Mouse (Mus musculus): ENCODE results near the gene AL732309.1. TPM values are rescaled to one million over a fixed set of nuclear protein-coding genes. Genes with fewer than 3 reads are reported as not detected.
A peak's percentile ranks its signal among the peaks of the same experiment; 100 is the strongest.

The AL732309.1 gene
- polyA plus RNA-seq, 1 experiment from 2014 or later: 6.8 TPM

- H3K36me3 ChIP-seq: no peaks in the 10 kb centered on the region
- no peaks in the 10 kb centered on the region for H3K9me3 ChIP-seq
- no peak within 1 kb of the TSS for H3K27ac ChIP-seq (replicated peaks)
- peaks cover 5% of the 10 kb centered on the region; the same call in 1 of the 2 replicates for H3K27me3 ChIP-seq
- WGBS: 92% methylated on average over 3 of the region's 3 CpGs
- no peak within 1 kb of the TSS for H3K4me2 ChIP-seq (replicated peaks)
- ATAC-seq (replicated peaks): no peak
- no peaks in the 10 kb centered on the region for H3K4me1 ChIP-seq
- no peak within 1 kb of the TSS for H3K4me3 ChIP-seq
- H3K9ac ChIP-seq (replicated peaks): no peak within 1 kb of the TSS
Measured at GRCm38 (mm10) chr2:25234050-25234449, 12.6 kb downstream of the AL732309.1 start, which contains the start of gene Slc34a3. Slc34a3 (minus strand) TSS chr2:25234364.

- no peak overlapping the region for H3K4me3 ChIP-seq
- no peak for ATAC-seq (replicated peaks)
- H3K4me2 ChIP-seq (replicated peaks): no peak overlapping the region
- no peak overlapping the region for H3K27ac ChIP-seq (replicated peaks)
- H3K9me3 ChIP-seq: no peaks in the 10 kb centered on the region
- H3K27me3 ChIP-seq: peaks cover 5% of the 10 kb centered on the region; the same call in 1 of the 2 replicates
- 75% methylated on average over 4 of the region's 4 CpGs for WGBS
- no peak overlapping the region for H3K9ac ChIP-seq (replicated peaks)
- peaks cover 6% of the 10 kb centered on the region; the same call in 1 of the 2 replicates for H3K4me1 ChIP-seq
- no peaks in the 10 kb centered on the region for H3K36me3 ChIP-seq
Measured at GRCm38 (mm10) chr2:25233421-25233820, 13.2 kb downstream of the AL732309.1 start.

GRCm38 (mm10) chr2:25231038-25231437, 15.6 kb downstream of the AL732309.1 start:
- Histone ChIP-seq H3K27me3 (no peaks in the 10 kb centered on the region), H3K9me3 (no peaks in the 10 kb centered on the region), H3K36me3 (no peaks in the 10 kb centered on the region), H3K27ac (replicated peaks) (no peak overlapping the region), H3K4me1 (peaks cover 8% of the 10 kb centered on the region; the same call in 1 of the 2 replicates), H3K4me2 (replicated peaks) (no peak overlapping the region), H3K4me3 (no peak overlapping the region), H3K9ac (replicated peaks) (no peak overlapping the region)
- 53% methylated on average over 12 of the region's 12 CpGs for WGBS
- no peak for ATAC-seq (replicated peaks)

GRCm38 (mm10) chr2:25230581-25230980, 16.1 kb downstream of the AL732309.1 start:
- H3K4me3 ChIP-seq: no peak overlapping the region
- no peaks in the 10 kb centered on the region for H3K9me3 ChIP-seq
- H3K36me3 ChIP-seq: no peaks in the 10 kb centered on the region
- WGBS: 90% methylated on average over 7 of the region's 7 CpGs
- no peak overlapping the region for H3K4me2 ChIP-seq (replicated peaks)
- no peaks in the 10 kb centered on the region for H3K27me3 ChIP-seq
- no peak for ATAC-seq (replicated peaks)
- peaks cover 13% of the 10 kb centered on the region for H3K4me1 ChIP-seq
- H3K27ac ChIP-seq (replicated peaks): no peak overlapping the region
- H3K9ac ChIP-seq (replicated peaks): no peak overlapping the region

- no peak for ATAC-seq (replicated peaks)
- 82% methylated on average over 5 of the region's 5 CpGs for WGBS
- no peak overlapping the region for H3K4me2 ChIP-seq (replicated peaks)
- no peaks in the 10 kb centered on the region for H3K36me3 ChIP-seq
- H3K27me3 ChIP-seq: no peaks in the 10 kb centered on the region
- H3K9me3 ChIP-seq: no peaks in the 10 kb centered on the region
- no peak overlapping the region for H3K4me3 ChIP-seq
- no peak overlapping the region for H3K9ac ChIP-seq (replicated peaks)
- H3K4me1 ChIP-seq: peaks cover 17% of the 10 kb centered on the region
- H3K27ac ChIP-seq (replicated peaks): no peak overlapping the region
Measured at GRCm38 (mm10) chr2:25229582-25229981, 17.1 kb downstream of the AL732309.1 start.

GRCm38 (mm10) chr2:25228995-25229530, 17.6 kb downstream of the AL732309.1 start:
- Histone ChIP-seq H3K4me3 (no peak overlapping the region), H3K36me3 (no peaks in the 10 kb centered on the region), H3K4me1 (peaks cover 17% of the 10 kb centered on the region), H3K4me2 (replicated peaks) (peak overlapping the region; percentile 36; the same call in 1 of the 2 replicates), H3K9me3 (no peaks in the 10 kb centered on the region), H3K27me3 (no peaks in the 10 kb centered on the region), H3K27ac (replicated peaks) (0 out of 2 replicates have a peak overlapping the region, but pooled peaks have one; percentile 72), H3K9ac (replicated peaks) (no peak overlapping the region)
- ATAC-seq (replicated peaks): no peak
- 71% methylated on average over 6 of the region's 6 CpGs for WGBS

- H3K27ac ChIP-seq (replicated peaks): peak overlapping the region; percentile 72
- no peaks in the 10 kb centered on the region for H3K27me3 ChIP-seq
- peak overlapping the region; percentile 36 for H3K4me2 ChIP-seq (replicated peaks)
- H3K9me3 ChIP-seq: no peaks in the 10 kb centered on the region
- peak overlapping the region; percentile 26; the same call in 1 of the 2 replicates for H3K9ac ChIP-seq (replicated peaks)
- peak overlapping the region; percentile 16 for H3K4me3 ChIP-seq
- H3K4me1 ChIP-seq: peaks cover 21% of the 10 kb centered on the region
- H3K36me3 ChIP-seq: no peaks in the 10 kb centered on the region
- no peak for ATAC-seq (replicated peaks)
- under 1% methylated on average over 7 of the region's 7 CpGs for WGBS
Measured at GRCm38 (mm10) chr2:25228431-25228889, 18.2 kb downstream of the AL732309.1 start.

- Histone ChIP-seq H3K36me3 (no peaks in the 10 kb centered on the region), H3K4me1 (peaks cover 25% of the 10 kb centered on the region), H3K9me3 (no peaks in the 10 kb centered on the region), H3K4me2 (replicated peaks) (no peak overlapping the region), H3K9ac (replicated peaks) (no peak overlapping the region), H3K4me3 (no peak overlapping the region), H3K27ac (replicated peaks) (no peak overlapping the region), H3K27me3 (no peaks in the 10 kb centered on the region)
- 92% methylated on average over 4 of the region's 4 CpGs for WGBS
- no peak for ATAC-seq (replicated peaks)
Measured at GRCm38 (mm10) chr2:25227406-25227805, 19.3 kb downstream of the AL732309.1 start.

- Histone ChIP-seq H3K4me1 (peaks cover 25% of the 10 kb centered on the region), H3K27ac (replicated peaks) (no peak overlapping the region), H3K27me3 (no peaks in the 10 kb centered on the region), H3K36me3 (peaks cover 1% of the 10 kb centered on the region; the same call in 1 of the 2 replicates), H3K9me3 (no peaks in the 10 kb centered on the region), H3K9ac (replicated peaks) (no peak overlapping the region), H3K4me2 (replicated peaks) (no peak overlapping the region), H3K4me3 (no peak overlapping the region)
- no peak for ATAC-seq (replicated peaks)
- 87% methylated on average over 5 of the region's 5 CpGs for WGBS
Measured at GRCm38 (mm10) chr2:25226864-25227263, 19.8 kb downstream of the AL732309.1 start.

- ATAC-seq (replicated peaks): no peak
- Histone ChIP-seq H3K27ac (replicated peaks) (peak overlapping the region; percentile 99), H3K36me3 (peaks cover 4% of the 10 kb centered on the region; the same call in 1 of the 2 replicates), H3K4me2 (replicated peaks) (peak overlapping the region; percentile 45), H3K4me3 (peak overlapping the region; percentile 69; the same call in 1 of the 2 replicates), H3K27me3 (no peaks in the 10 kb centered on the region), H3K9ac (replicated peaks) (0 out of 2 replicates have a peak overlapping the region, but pooled peaks have one; percentile 69), H3K9me3 (no peaks in the 10 kb centered on the region), H3K4me1 (peaks cover 25% of the 10 kb centered on the region)
- WGBS: 77% methylated on average over 8 of the region's 8 CpGs
Measured at GRCm38 (mm10) chr2:25225811-25226379, 20.8 kb downstream of the AL732309.1 start.

GRCm38 (mm10) chr2:25224766-25225752, 21.6 kb downstream of the AL732309.1 start:
- ATAC-seq (replicated peaks): peak; percentile 98
- WGBS: 1% methylated on average over 41 of the region's 41 CpGs
- H3K27ac ChIP-seq (replicated peaks): peak overlapping the region; percentile 99
- peak overlapping the region; percentile 69 for H3K4me3 ChIP-seq
- peaks cover 25% of the 10 kb centered on the region for H3K4me1 ChIP-seq
- H3K36me3 ChIP-seq: peaks cover 4% of the 10 kb centered on the region; the same call in 1 of the 2 replicates
- peak overlapping the region; percentile 45 for H3K4me2 ChIP-seq (replicated peaks)
- H3K27me3 ChIP-seq: no peaks in the 10 kb centered on the region
- H3K9ac ChIP-seq (replicated peaks): peak overlapping the region; percentile 69
- no peaks in the 10 kb centered on the region for H3K9me3 ChIP-seq

- H3K9me3 ChIP-seq: no peaks in the 10 kb centered on the region
- H3K36me3 ChIP-seq: peaks cover 4% of the 10 kb centered on the region; the same call in 1 of the 2 replicates
- peak within 1 kb of the TSS; percentile 69 for H3K4me3 ChIP-seq
- H3K9ac ChIP-seq (replicated peaks): peak within 1 kb of the TSS; percentile 69
- peak within 1 kb of the TSS; percentile 81 for H3K4me2 ChIP-seq (replicated peaks)
- H3K27ac ChIP-seq (replicated peaks): peak within 1 kb of the TSS; percentile 99
- no peaks in the 10 kb centered on the region for H3K27me3 ChIP-seq
- under 1% methylated on average over 17 of the region's 17 CpGs for WGBS
- H3K4me1 ChIP-seq: peaks cover 25% of the 10 kb centered on the region
- ATAC-seq (replicated peaks): no peak
Measured at GRCm38 (mm10) chr2:25224492-25224765, 22.2 kb downstream of the AL732309.1 start, which contains the start of gene Tubb4b. Tubb4b (minus strand) TSS chr2:25224702.
